Mouse (Mus musculus) layer of hippocampus, adult 11-12 months (tissue): ENCODE data around the gene Tox2.

ENCODE experiments used
- DNase-seq: peaks from one replicate; pipeline ENCODE4 v3.0.0; 2022; ENCODE audit warnings: low spot score

Gene Tox2

GRCm38 (mm10) chr2:163202884-163203634 lies at the start of gene Tox2:
Tox2 (plus strand) TSS chr2:163203125.
- DNase-seq: peak; percentile 57

- DNase-seq: no peak
These were observed 48.3 kb upstream of the Tox2 start for GRCm38 (mm10) chr2:163154673-163155072.

GRCm38 (mm10) chr2:163158979-163159378 lies 43.9 kb upstream of the Tox2 start:
- DNase-seq: no peak

- no peak for DNase-seq
These were observed 38.4 kb upstream of the Tox2 start for GRCm38 (mm10) chr2:163164461-163164990.

GRCm38 (mm10) chr2:163166067-163166805 lies 36.7 kb upstream of the Tox2 start:
- DNase-seq: no peak

GRCm38 (mm10) chr2:163171891-163172290 lies 31.0 kb upstream of the Tox2 start:
- DNase-seq: no peak

- no peak for DNase-seq
These were observed 28.9 kb upstream of the Tox2 start for GRCm38 (mm10) chr2:163174066-163174465.

GRCm38 (mm10) chr2:163175831-163176230 lies 27.1 kb upstream of the Tox2 start:
- DNase-seq: no peak

- no peak for DNase-seq
These were observed 26.4 kb upstream of the Tox2 start for GRCm38 (mm10) chr2:163176502-163176901.

- peak; percentile 25 for DNase-seq
These were observed 15.4 kb upstream of the Tox2 start for GRCm38 (mm10) chr2:163187552-163187951.

- DNase-seq: no peak
These were observed 13.3 kb upstream of the Tox2 start for GRCm38 (mm10) chr2:163189596-163189995.

GRCm38 (mm10) chr2:163190004-163190441 lies 12.9 kb upstream of the Tox2 start:
- DNase-seq: no peak

- no peak for DNase-seq
These were observed 10.4 kb upstream of the Tox2 start for GRCm38 (mm10) chr2:163192485-163192884.

GRCm38 (mm10) chr2:163194015-163194414 lies 8.9 kb upstream of the Tox2 start:
- DNase-seq: no peak

GRCm38 (mm10) chr2:163194543-163194942 lies 8.4 kb upstream of the Tox2 start:
- DNase-seq: no peak

GRCm38 (mm10) chr2:163195106-163195833 lies 7.7 kb upstream of the Tox2 start:
- no peak for DNase-seq

- DNase-seq: no peak
These were observed 7.1 kb upstream of the Tox2 start for GRCm38 (mm10) chr2:163195834-163196145.

GRCm38 (mm10) chr2:163201897-163202296 lies 1.0 kb upstream of the Tox2 start:
- no peak for DNase-seq

- no peak for DNase-seq
These were observed 407 bp upstream of the Tox2 start for GRCm38 (mm10) chr2:163202553-163202883.

GRCm38 (mm10) chr2:163203635-163204547 lies 966 bp downstream of the Tox2 start:
- no peak for DNase-seq

GRCm38 (mm10) chr2:163204548-163205261 lies 1.8 kb downstream of the Tox2 start:
- no peak for DNase-seq
